In the genomic region with DNA sequence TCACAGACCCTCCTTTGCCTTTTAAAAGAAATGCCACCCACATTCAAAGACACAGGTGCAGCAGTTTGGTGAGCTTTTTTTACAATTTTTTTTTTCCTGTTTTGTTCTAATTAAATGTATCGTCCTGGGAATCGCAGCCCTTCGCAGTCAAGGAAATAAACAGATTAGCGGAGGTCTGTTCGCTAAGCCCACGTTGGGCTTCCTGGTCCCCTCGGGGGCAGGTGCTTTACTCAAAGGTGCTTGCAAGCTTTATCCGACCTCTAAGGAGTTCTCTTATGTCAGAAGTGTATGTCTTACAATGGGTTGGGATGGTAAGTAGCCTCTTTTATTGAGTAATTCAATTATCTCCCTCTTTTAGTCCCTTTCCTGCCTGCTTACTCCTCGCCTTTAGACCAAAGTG, we compare ENCODE assay signal across 8 mouse cellular contexts. TPM values are rescaled to one million over a fixed set of nuclear protein-coding genes. Genes with fewer than 3 reads are reported as not detected.
DNase-seq lines count a peak whose midpoint lies in the region; ATAC-seq and TF ChIP-seq lines count a peak whose summit lies in the region.

No protein-coding gene starts in this region.

- peaks cover 6% of the 10 kb centered on the region; the same call in 1 of the 2 replicates for H3K79me2 ChIP-seq in liver, adult 2 months (ENCODE audit: control insufficient read depth, insufficient read depth, low read length)

- H3K4me3 ChIP-seq in liver, adult 2 months (ENCODE audit: insufficient read depth, low read depth, low read length), result peak overlapping the region; percentile 59
- peak overlapping the region; percentile 97 for H3K4me3 ChIP-seq in embryonic facial prominence, embryonic 10.5 days
- peak overlapping the region; percentile 94 for H3K4me3 ChIP-seq in hindbrain, embryonic 12.5 days
- H3K4me3 ChIP-seq in midbrain, embryonic 13.5 days (replicated peaks), result peak overlapping the region; percentile 82

- no peak for ATAC-seq in hindbrain, embryonic 12.5 days (ENCODE audit: low FRiP score)
- ATAC-seq in midbrain, embryonic 13.5 days, result no peak

- peak overlapping the region; percentile 73 for H3K9ac ChIP-seq in liver, adult 2 months (ENCODE audit: low read depth, low read length)
- peak overlapping the region; percentile 100 for H3K9ac ChIP-seq in hindbrain, embryonic 12.5 days
- H3K9ac ChIP-seq in midbrain, embryonic 13.5 days (replicated peaks), result peak overlapping the region; percentile 100

- no peak for TF ChIP-seq CTCF in liver, adult 2 months (IDR thresholded peaks at IDR 0.05; ENCODE audit: low read depth, low read length)

- no peak for DNase-seq in liver, adult 2 months (ENCODE audit: extremely low read depth, low read depth, low spot score)
- no peak for DNase-seq in liver
- DNase-seq in embryonic facial prominence, embryonic 10.5 days (ENCODE audit: low spot score), result no peak
- DNase-seq in right cerebral cortex, postnatal 10 days (ENCODE audit: low spot score in 2 of 2), result no peak
- DNase-seq in right cerebral cortex, postnatal 14 days, result no peak
- DNase-seq in lung, postnatal 4 days, result no peak

- peak overlapping the region; percentile 100 for H3K27ac ChIP-seq in liver, adult 2 months (replicated peaks; ENCODE audit: insufficient read depth, low read depth, low read length)
- H3K27ac ChIP-seq in embryonic facial prominence, embryonic 10.5 days (replicated peaks), result peak overlapping the region; percentile 100
- peak overlapping the region; percentile 100 for H3K27ac ChIP-seq in hindbrain, embryonic 12.5 days
- peak overlapping the region; percentile 100 for H3K27ac ChIP-seq in midbrain, embryonic 13.5 days

- H3K27me3 ChIP-seq in liver, adult 2 months (ENCODE audit: control insufficient read depth, insufficient read depth, low read length), result no peaks in the 10 kb centered on the region
- H3K27me3 ChIP-seq in embryonic facial prominence, embryonic 10.5 days (replicated peaks; ENCODE audit: low read depth, poor library complexity, severe bottlenecking), result no peaks in the 10 kb centered on the region
- no peaks in the 10 kb centered on the region for H3K27me3 ChIP-seq in hindbrain, embryonic 12.5 days
- no peaks in the 10 kb centered on the region for H3K27me3 ChIP-seq in midbrain, embryonic 13.5 days

- peak overlapping the region; percentile 84 for H3K4me2 ChIP-seq in hindbrain, embryonic 12.5 days (replicated peaks)
- peak overlapping the region; percentile 90 for H3K4me2 ChIP-seq in midbrain, embryonic 13.5 days (replicated peaks)

- no peaks in the 10 kb centered on the region for H3K9me3 ChIP-seq in embryonic facial prominence, embryonic 10.5 days
- H3K9me3 ChIP-seq in hindbrain, embryonic 12.5 days (replicated peaks), result no peaks in the 10 kb centered on the region
- no peaks in the 10 kb centered on the region for H3K9me3 ChIP-seq in midbrain, embryonic 13.5 days

- H3K36me3 ChIP-seq in liver, adult 2 months (ENCODE audit: control insufficient read depth, insufficient read depth, low read length), result no peaks in the 10 kb centered on the region
- H3K36me3 ChIP-seq in embryonic facial prominence, embryonic 10.5 days (replicated peaks), result peaks cover 29% of the 10 kb centered on the region
- H3K36me3 ChIP-seq in hindbrain, embryonic 12.5 days, result no peaks in the 10 kb centered on the region
- no peaks in the 10 kb centered on the region for H3K36me3 ChIP-seq in midbrain, embryonic 13.5 days

- WGBS in liver, adult 2 months, result 14% methylated on average over 9 of the region's 9 CpGs
- WGBS in embryonic facial prominence, embryonic 10.5 days, result 3% methylated on average over 9 of the region's 9 CpGs
- WGBS in hindbrain, embryonic 12.5 days, result 2% methylated on average over 9 of the region's 9 CpGs
- under 1% methylated on average over 9 of the region's 9 CpGs for WGBS in midbrain, embryonic 13.5 days

- peaks cover 36% of the 10 kb centered on the region for H3K4me1 ChIP-seq in liver, adult 2 months (ENCODE audit: control insufficient read depth, insufficient read depth, low read length)
- peaks cover 40% of the 10 kb centered on the region for H3K4me1 ChIP-seq in embryonic facial prominence, embryonic 10.5 days
- H3K4me1 ChIP-seq in hindbrain, embryonic 12.5 days, result peaks cover 38% of the 10 kb centered on the region
- H3K4me1 ChIP-seq in midbrain, embryonic 13.5 days (replicated peaks), result peaks cover 44% of the 10 kb centered on the region

- no peak for TF ChIP-seq POLR2A in liver, adult 2 months (IDR thresholded peaks at IDR 0.05; ENCODE audit: extremely low read depth, insufficient read depth, low read length)

RNA-seq across cellular contexts. Expression of a gene that starts 1.7 kb away (rescaled TPM):
- 5.2 and 7.5 TPM in 2 replicates for total RNA-seq in liver, adult 2 months (2014; rRNA removed)
- polyA plus RNA-seq in liver, adult 2 months (2012; rRNA removed), result 11.1 and 14.3 TPM in 2 replicates
- polyA plus RNA-seq in embryonic facial prominence, embryonic 10.5 days (2016; fragmentation: Nextera tagmentation; extraction: Ambion mirVana), result 20.5 and 22.2 TPM in 2 replicates
- polyA plus RNA-seq in hindbrain, embryonic 12.5 days (2016; fragmentation: Nextera tagmentation; extraction: Ambion mirVana), result 26.4 and 30.0 TPM in 2 replicates
- polyA plus RNA-seq in midbrain, embryonic 13.5 days (2015; fragmentation: Nextera tagmentation; extraction: Ambion mirVana), result 18.2 and 22.1 TPM in 2 replicates

RNA-seq across cellular contexts. Expression of a gene that starts 14.8 kb away (rescaled TPM):
- total RNA-seq in liver, adult 2 months (2014; rRNA removed), result 15.8 and 16.1 TPM in 2 replicates
- 11.5 and 25.8 TPM in 2 replicates for polyA plus RNA-seq in liver, adult 2 months (2012; rRNA removed)
- polyA plus RNA-seq in embryonic facial prominence, embryonic 10.5 days (2016; fragmentation: Nextera tagmentation; extraction: Ambion mirVana), result 479 and 497 TPM in 2 replicates
- 307 and 311 TPM in 2 replicates for polyA plus RNA-seq in hindbrain, embryonic 12.5 days (2016; fragmentation: Nextera tagmentation; extraction: Ambion mirVana)
- polyA plus RNA-seq in midbrain, embryonic 13.5 days (2015; fragmentation: Nextera tagmentation; extraction: Ambion mirVana), result 267 and 272 TPM in 2 replicates

RNA-seq across cellular contexts. Expression of a gene that starts 50.1 kb away (rescaled TPM):
- total RNA-seq in liver, adult 2 months (2014; rRNA removed), result 31.7 and 32.0 TPM in 2 replicates
- 114 and 128 TPM in 2 replicates for polyA plus RNA-seq in liver, adult 2 months (2012; rRNA removed)
- 71.5 and 76.4 TPM in 2 replicates for polyA plus RNA-seq in embryonic facial prominence, embryonic 10.5 days (2016; fragmentation: Nextera tagmentation; extraction: Ambion mirVana)
- 52.6 and 55.9 TPM in 2 replicates for polyA plus RNA-seq in hindbrain, embryonic 12.5 days (2016; fragmentation: Nextera tagmentation; extraction: Ambion mirVana)
- 48.1 and 59.4 TPM in 2 replicates for polyA plus RNA-seq in midbrain, embryonic 13.5 days (2015; fragmentation: Nextera tagmentation; extraction: Ambion mirVana)

Comparison
In these comparisons a context has a peak if more than half of its experiments do, and no peak if none do; other contexts are left out.
1. RNA of a gene that starts 14.8 kb away (polyA plus RNA-seq): 479 to 497 TPM in embryonic facial prominence, embryonic 10.5 days, 307 to 311 TPM in hindbrain, embryonic 12.5 days and 267 to 272 TPM in midbrain, embryonic 13.5 days; 11.5 to 25.8 TPM in liver, adult 2 months; every median in the first group is over 10 times any median in the second.
2. Peak in every context shown above with its lines, with median percentiles within 50 percentile points of each other: H3K27ac ChIP-seq, H3K4me3 ChIP-seq and H3K9ac ChIP-seq.